Mouse (Mus musculus) ES-E14 (cell line): ENCODE results near the gene Galnt4.

ENCODE experiments used
- CHD2 ChIP-seq: IDR thresholded peaks from 2 replicates; pipeline ENCODE4 v1.6.1; 2014; ENCODE audit warnings: mild to moderate bottlenecking, low read depth, low read length, inconsistent platforms
- HCFC1 ChIP-seq: IDR thresholded peaks from 2 replicates; pipeline ENCODE4 v1.6.1; 2012; ENCODE audit warnings: low read length, inconsistent platforms, borderline replicate concordance; ENCODE audit not compliant: insufficient read depth
- ZC3H11A ChIP-seq: IDR thresholded peaks from 2 replicates; pipeline ENCODE4 v1.6.1; 2012; ENCODE audit warnings: low read depth, mild to moderate bottlenecking, inconsistent platforms, low read length, borderline replicate concordance
- ZNF384 ChIP-seq: IDR thresholded peaks from 2 replicates; pipeline ENCODE4 v1.6.1; 2012; ENCODE audit warnings: low read depth, low read length, inconsistent platforms

DNA sequence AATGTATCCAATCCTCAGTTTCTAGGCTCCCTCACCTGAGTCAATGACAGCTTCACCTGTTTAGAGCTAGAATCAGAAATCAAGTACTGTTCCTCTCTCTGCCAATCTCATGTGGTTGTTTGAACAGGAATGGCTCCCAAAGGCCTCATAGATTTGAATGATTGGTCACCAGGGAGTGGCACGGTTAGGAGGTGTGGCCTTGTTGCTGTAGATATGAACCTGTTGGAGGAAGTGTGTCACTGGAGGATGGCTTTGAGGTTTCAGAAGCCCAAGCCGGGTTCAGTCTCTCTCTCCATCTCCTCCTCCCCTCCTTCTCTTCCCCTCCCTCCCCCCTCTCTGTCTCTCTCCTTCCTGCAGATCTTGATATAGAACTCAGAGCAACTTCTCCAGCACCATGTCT, 29.3 kb upstream of the Galnt4 start:
- TF ChIP-seq ZC3H11A (no peak), ZNF384 (no peak), CHD2 (no peak), HCFC1 (no peak)
